In genomic region chr10:110726431-110726830, GRCm38 (mm10) we compare ENCODE assay signal across 16 mouse cellular contexts. TPM values are rescaled to one million over a fixed set of nuclear protein-coding genes. Genes with fewer than 3 reads are reported as not detected.
"Had no signal": no experiment of that assay in that cellular context is flagged by ENCODE, and none has a peak within 500 bp of the region (broad histone marks: within the 10 kb centered on the region; RNA-seq: fewer than 3 reads in every experiment).

No protein-coding gene starts in this region.

- H3K4me1 ChIP-seq: neural tube, embryonic 13.5 days; neural tube, embryonic 15.5 days; stomach, embryonic 15.5 days had no signal

- H3K27ac ChIP-seq: neural tube, embryonic 13.5 days; neural tube, embryonic 15.5 days; stomach, embryonic 15.5 days; stomach, postnatal 0 days had no signal

- H3K36me3 ChIP-seq: neural tube, embryonic 13.5 days; neural tube, embryonic 15.5 days; stomach, embryonic 15.5 days had no signal

- H3K27me3 ChIP-seq: neural tube, embryonic 13.5 days; neural tube, embryonic 15.5 days; stomach, embryonic 15.5 days had no signal

- H3K9me3 ChIP-seq: neural tube, embryonic 13.5 days; neural tube, embryonic 15.5 days; stomach, embryonic 15.5 days had no signal

- H3K9ac ChIP-seq: neural tube, embryonic 13.5 days; neural tube, embryonic 15.5 days; stomach, embryonic 15.5 days had no signal

- DNase-seq: retina, postnatal 1 day; right cerebral cortex, adult 18-20 months; right cerebral cortex, postnatal 14 days; right cerebral cortex, postnatal 25 days; right cerebral cortex, postnatal 4 days; thymus, adult 18-20 months; thymus, adult 2 months; thymus, postnatal 14 days; thymus, postnatal 25 days; thymus, postnatal 36 days; thymus, postnatal 4 days had no signal

- H3K4me2 ChIP-seq: neural tube, embryonic 13.5 days; neural tube, embryonic 15.5 days; stomach, embryonic 15.5 days had no signal

- H3K4me3 ChIP-seq: neural tube, embryonic 13.5 days; neural tube, embryonic 15.5 days; stomach, embryonic 15.5 days had no signal

RNA-seq across cellular contexts. Expression of gene E2f7, which starts 18.8 kb away (rescaled TPM):
- total RNA-seq: neutrophil, adult 5-6 weeks had no signal
